Mouse (Mus musculus): ENCODE results near the gene Polr3b.

- no peak for TF ChIP-seq CTCF (conservative IDR thresholded peaks at IDR 0.05; ENCODE audit: low read length)
- peak; percentile 27; the same call in 1 of the 2 replicates for TF ChIP-seq NANOG (IDR thresholded peaks at IDR 0.05; ENCODE audit: borderline replicate concordance, low read length)
Observed at GRCm38 (mm10) chr10:84755786-84756203, 133.7 kb downstream of the Polr3b start, which contains the start of gene Rfx4.
